Mouse (Mus musculus): ENCODE measurements at regions not wholly inside any gene's neighbourhood (a gene's known extent, or its start where the extent isn't known, plus 50 kb on each side); places are given as distances from the start of the nearest gene placed in this dataset.

DNA sequence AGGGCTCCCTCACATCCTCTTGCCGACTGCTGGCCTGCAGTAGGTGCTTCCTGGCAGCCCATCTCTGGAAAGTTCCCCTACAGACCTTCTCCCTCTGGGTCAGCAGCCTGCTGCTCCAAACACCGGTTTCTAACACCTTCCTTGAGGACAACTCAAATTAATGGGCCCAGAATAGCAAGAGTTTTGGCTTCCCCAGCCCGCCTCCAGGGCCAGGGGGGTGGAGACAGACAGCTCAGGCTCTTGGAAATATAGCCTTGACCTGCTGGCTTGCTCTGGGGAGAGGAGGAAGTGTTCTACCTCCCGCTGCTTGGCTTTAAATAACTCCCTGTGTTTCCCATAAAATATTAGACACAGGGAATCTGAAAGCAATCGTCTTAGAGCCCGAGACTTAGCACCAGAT, 349.8 kb downstream of the Ptpru start:
- TF ChIP-seq CTCF (IDR thresholded peaks at IDR 0.05; ENCODE audit: control insufficient read depth, insufficient read depth, low read length) (no peak), POLR2A (IDR thresholded peaks at IDR 0.05; ENCODE audit: borderline replicate concordance, control insufficient read depth, low read depth, low read length) (no peak)

All from bone marrow, adult 2 months (tissue).